Mouse (Mus musculus) megakaryocyte, adult 5-6 weeks (primary cell): ENCODE measurements around the gene Golga7b. TPM values are rescaled to one million over a fixed set of nuclear protein-coding genes. Genes with fewer than 3 reads are reported as not detected.

Experiments used
- ATAC-seq: 2 replicates; pipeline ENCODE4 v1.8.0; 2016; ENCODE audit warnings: mild to moderate bottlenecking, inconsistent platforms; ENCODE audit not compliant: poor library complexity, severe bottlenecking
- total RNA-seq, 2 experiments: library from RNA; stranded (forward) in 1 of 2; stranded (reverse) in 1 of 2; fragments of 153-499, 151-499 nt in 1 of 2; fragments of 221-1000, 200-1000 nt in 1 of 2; gene quantifications; 2 replicates each; pipeline versions ENCODE4 v1.2.3 to v1.2.4; 2015 to 2017

Gene Golga7b
- total RNA-seq (2015) (not detected in 2 replicates), total RNA-seq (2017) (not detected in 2 replicates)

GRCm38 (mm10) chr19:42247519-42247918, at the start of gene Golga7b:
Golga7b (plus strand) TSS chr19:42247574.
- ATAC-seq: no peak

GRCm38 (mm10) chr19:42198026-42198425, 49.3 kb upstream of the Golga7b start:
- ATAC-seq: no peak

- no peak for ATAC-seq
These were observed 45.5 kb upstream of the Golga7b start, which contains the start of gene Sfrp5 for GRCm38 (mm10) chr19:42201696-42202381. Sfrp5 (minus strand) TSS chr19:42202252.

- ATAC-seq: no peak
These were observed 44.9 kb upstream of the Golga7b start for GRCm38 (mm10) chr19:42202467-42202866.

GRCm38 (mm10) chr19:42204306-42204705, 43.1 kb upstream of the Golga7b start:
- no peak for ATAC-seq

- no peak for ATAC-seq
These were observed 42.2 kb upstream of the Golga7b start for GRCm38 (mm10) chr19:42205201-42205600.

- no peak for ATAC-seq
These were observed 37.9 kb upstream of the Golga7b start for GRCm38 (mm10) chr19:42209485-42209884.

GRCm38 (mm10) chr19:42209976-42210375, 37.4 kb upstream of the Golga7b start:
- no peak for ATAC-seq

- ATAC-seq: no peak
These were observed 35.4 kb upstream of the Golga7b start for GRCm38 (mm10) chr19:42211936-42212335.

GRCm38 (mm10) chr19:42214601-42215000, 32.8 kb upstream of the Golga7b start:
- ATAC-seq: no peak

GRCm38 (mm10) chr19:42216699-42217373, 30.5 kb upstream of the Golga7b start:
- no peak for ATAC-seq

GRCm38 (mm10) chr19:42217374-42217763, 30.0 kb upstream of the Golga7b start:
- ATAC-seq: peak; percentile 45; the same call in 1 of the 2 replicates

- ATAC-seq: no peak
These were observed 20.9 kb upstream of the Golga7b start for GRCm38 (mm10) chr19:42226451-42226850.

- no peak for ATAC-seq
These were observed 17.7 kb upstream of the Golga7b start for GRCm38 (mm10) chr19:42229499-42230287.

- ATAC-seq: no peak
These were observed 17.1 kb upstream of the Golga7b start for GRCm38 (mm10) chr19:42230288-42230568.

- ATAC-seq: no peak
These were observed 16.4 kb upstream of the Golga7b start for GRCm38 (mm10) chr19:42230986-42231385.

- ATAC-seq: no peak
These were observed 9.6 kb upstream of the Golga7b start for GRCm38 (mm10) chr19:42237602-42238340.

- ATAC-seq: no peak
These were observed 9.0 kb upstream of the Golga7b start for GRCm38 (mm10) chr19:42238341-42238715.

GRCm38 (mm10) chr19:42240881-42241280, 6.5 kb upstream of the Golga7b start:
- ATAC-seq: no peak

- ATAC-seq: no peak
These were observed 4.0 kb upstream of the Golga7b start for GRCm38 (mm10) chr19:42243401-42243800.

- no peak for ATAC-seq
These were observed 748 bp upstream of the Golga7b start for GRCm38 (mm10) chr19:42246626-42247025.
